Mouse (Mus musculus) neural tube, embryonic 14.5 days (tissue): Measurements from ENCODE around the gene Actbl2. TPM values are rescaled to one million over a fixed set of nuclear protein-coding genes. Genes with fewer than 3 reads are reported as not detected.

Experiments
- ATAC-seq: fragments of 200-750 bp; cut with Nextera tagmentation; 2 replicates; pipeline ENCODE4 v1.8.0; 2017; ENCODE audit warnings: low read depth, mild to moderate bottlenecking, moderate TSS enrichment, moderate library complexity
- H3K27ac ChIP-seq: fragments of 300-500 bp; sonication (generic); 2 replicates; pipeline ENCODE4 v1.5.1; 2014; ENCODE audit warnings: low read depth, mild to moderate bottlenecking, control low read depth, low read length, moderate library complexity, mixed read lengths
- H3K27me3 ChIP-seq: fragments of 300-500 bp; sonication (generic); 2 replicates; pipeline ENCODE4 v1.6.1; 2014; ENCODE audit warnings: low read length; ENCODE audit not compliant: control insufficient read depth, insufficient read depth
- H3K36me3 ChIP-seq: fragments of 300-500 bp; sonication (generic); 2 replicates; pipeline ENCODE4 v1.6.1; 2014; ENCODE audit warnings: low read length, mixed read lengths; ENCODE audit not compliant: control insufficient read depth, insufficient read depth
- H3K4me1 ChIP-seq: fragments of 300-500 bp; sonication (generic); 2 replicates; pipeline ENCODE4 v1.6.1; 2014; ENCODE audit warnings: low read length; ENCODE audit not compliant: control insufficient read depth, insufficient read depth
- H3K4me2 ChIP-seq: fragments of 300-500 bp; sonication (generic); 2 replicates; pipeline ENCODE4 v1.6.1; 2014; ENCODE audit warnings: mild to moderate bottlenecking, low read depth, low read length, control low read depth
- H3K4me3 ChIP-seq: fragments of 300-500 bp; sonication (generic); 2 replicates; pipeline ENCODE4 v1.5.1; 2014; ENCODE audit warnings: low read depth, low read length, control low read depth, mixed read lengths
- H3K9ac ChIP-seq: fragments of 300-500 bp; sonication (generic); replicated peaks from 2 replicates; pipeline ENCODE4 v1.6.1; 2014; ENCODE audit warnings: low read depth, mild to moderate bottlenecking, control low read depth, low read length, mixed read lengths
- H3K9me3 ChIP-seq: fragments of 300-500 bp; sonication (generic); 2 replicates; pipeline ENCODE4 v1.6.1; 2016; ENCODE audit warnings: low read length; ENCODE audit not compliant: control insufficient read depth
- WGBS: fragments of 180-500 bp; shearing (Covaris S2); extraction: QIAGEN DNeasy Blood & Tissue Kit; methylation state at CpG from one replicate; pipeline ENCODE4 v1.1.7; 2014; 5-methylcytosine and 5-hydroxymethylcytosine counted together
- polyA plus RNA-seq: library from polyadenylated mRNA; unstranded; fragments of >200 nt; fragmentation: Nextera tagmentation; extraction: Ambion mirVana; gene quantifications from 2 replicates; pipeline ENCODE4 v1.2.1, GENCODE M21; 2014

Actbl2 gene
- polyA plus RNA-seq, 1 experiment from 2014 or later: not detected

DNA sequence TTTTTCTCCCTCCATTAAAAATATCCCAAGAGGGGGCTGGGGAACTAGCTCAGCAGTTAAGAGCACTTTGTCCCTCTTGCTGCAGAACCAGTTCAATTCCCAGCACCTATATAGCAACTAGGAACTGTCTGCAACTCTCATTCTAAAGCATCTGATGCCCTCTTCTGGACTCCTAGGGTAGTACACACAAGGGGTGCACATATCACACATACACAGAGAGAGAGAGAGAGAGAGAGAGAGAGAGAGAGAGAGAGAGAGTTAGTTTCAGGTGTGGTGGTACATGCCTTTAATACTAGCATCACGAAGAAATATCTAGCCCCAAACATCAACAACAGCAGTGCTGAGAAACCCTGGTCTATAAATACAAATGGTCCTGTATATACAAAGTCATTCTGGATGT, 17.5 kb upstream of the Actbl2 start:
- ATAC-seq: no peak
- no peaks in the 10 kb centered on the region for H3K4me1 ChIP-seq
- 77% methylated on average over 1 of the region's 1 CpGs for WGBS

DNA sequence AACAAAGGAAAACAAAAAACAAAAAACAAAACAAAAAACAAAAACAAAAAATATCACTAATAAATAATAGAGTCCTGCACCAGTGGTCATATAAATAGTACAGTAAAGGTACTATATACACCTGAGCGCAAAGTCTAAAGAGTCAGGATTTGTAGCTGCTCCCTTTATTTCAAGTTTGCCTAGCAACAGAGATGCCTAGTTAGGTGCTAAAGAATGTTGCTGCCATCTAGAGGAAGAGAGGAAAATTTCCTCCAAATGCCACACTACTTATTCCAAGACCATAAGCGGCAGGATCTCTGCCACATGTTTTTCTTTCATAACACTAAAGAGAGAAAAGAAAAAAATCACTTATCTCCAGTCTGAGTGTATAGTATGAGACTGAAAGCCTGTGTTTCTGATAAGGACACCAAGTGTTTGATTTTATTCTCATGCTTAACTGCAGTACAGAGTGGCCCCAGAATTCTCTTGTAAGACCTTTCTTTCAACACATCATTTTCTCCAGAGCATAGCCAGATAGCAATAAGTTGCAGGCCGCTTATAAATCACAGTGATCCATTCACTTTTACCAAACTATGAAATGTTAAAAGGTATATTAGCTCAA, 16.8 kb upstream of the Actbl2 start:
- 50% methylated on average over 3 of the region's 3 CpGs for WGBS
- Histone ChIP-seq H3K4me1 (no peaks in the 10 kb centered on the region), H3K27me3 (no peaks in the 10 kb centered on the region), H3K9me3 (peaks cover 3% of the 10 kb centered on the region; the same call in 1 of the 2 replicates), H3K4me2 (no peak overlapping the region), H3K4me3 (no peak overlapping the region), H3K36me3 (no peaks in the 10 kb centered on the region), H3K27ac (no peak overlapping the region), H3K9ac (no peak overlapping the region)
- ATAC-seq: peak; percentile 72

More for the DNA sequence above, 17.5 kb upstream of the Actbl2 start:
- Histone ChIP-seq H3K4me3 (no peak overlapping the region), H3K9ac (no peak overlapping the region), H3K27ac (no peak overlapping the region), H3K36me3 (no peaks in the 10 kb centered on the region), H3K9me3 (peaks cover 3% of the 10 kb centered on the region; the same call in 1 of the 2 replicates), H3K27me3 (no peaks in the 10 kb centered on the region), H3K4me2 (no peak overlapping the region)

- H3K36me3 ChIP-seq: no peaks in the 10 kb centered on the region
- H3K9me3 ChIP-seq: no peaks in the 10 kb centered on the region
- no peak overlapping the region for H3K27ac ChIP-seq
- H3K4me3 ChIP-seq: no peak overlapping the region
- H3K4me2 ChIP-seq: no peak overlapping the region
- no peak overlapping the region for H3K9ac ChIP-seq
- no peak for ATAC-seq
- H3K4me1 ChIP-seq: no peaks in the 10 kb centered on the region
- no peaks in the 10 kb centered on the region for H3K27me3 ChIP-seq
- 80% methylated on average over 5 of the region's 5 CpGs for WGBS
These were observed 3.7 kb upstream of the Actbl2 start for GRCm38 (mm10) chr13:111251106-111251505.

GRCm38 (mm10) chr13:111251795-111252194, 3.0 kb upstream of the Actbl2 start:
- 47% methylated on average over 5 of the region's 5 CpGs for WGBS
- ATAC-seq: no peak
- Histone ChIP-seq H3K27me3 (no peaks in the 10 kb centered on the region), H3K4me1 (no peaks in the 10 kb centered on the region), H3K4me2 (no peak overlapping the region), H3K9ac (no peak overlapping the region), H3K36me3 (no peaks in the 10 kb centered on the region), H3K9me3 (no peaks in the 10 kb centered on the region), H3K4me3 (no peak overlapping the region), H3K27ac (no peak overlapping the region)

DNA sequence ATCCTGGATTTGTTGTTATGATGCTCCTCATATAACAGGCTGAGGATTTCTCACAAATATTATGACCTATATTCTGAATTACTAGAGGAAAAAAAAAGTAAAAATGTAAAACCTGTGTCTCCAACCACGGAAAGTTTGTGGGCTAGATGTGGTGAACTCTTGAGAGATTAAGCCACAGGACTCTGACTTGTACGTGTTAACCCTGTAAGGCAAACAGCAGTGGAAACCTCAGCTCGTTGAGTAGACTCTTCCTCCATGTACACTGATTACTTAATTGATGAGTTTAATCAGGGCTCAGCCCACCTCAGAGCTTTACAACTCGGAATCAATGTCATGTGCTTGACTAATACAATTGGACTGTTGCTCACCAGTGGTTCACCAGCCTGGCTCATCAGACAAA, 3.2 kb downstream of the Actbl2 start:
- no peaks in the 10 kb centered on the region for H3K4me1 ChIP-seq
- H3K4me3 ChIP-seq: no peak overlapping the region
- no peaks in the 10 kb centered on the region for H3K36me3 ChIP-seq
- no peaks in the 10 kb centered on the region for H3K27me3 ChIP-seq
- no peaks in the 10 kb centered on the region for H3K9me3 ChIP-seq
- ATAC-seq: no peak
- H3K9ac ChIP-seq: no peak overlapping the region
- no peak overlapping the region for H3K27ac ChIP-seq
- no peak overlapping the region for H3K4me2 ChIP-seq
- WGBS: 82% methylated on average over 4 of the region's 4 CpGs

- Histone ChIP-seq H3K9ac (no peak overlapping the region), H3K27ac (no peak overlapping the region), H3K36me3 (no peaks in the 10 kb centered on the region), H3K4me3 (no peak overlapping the region), H3K27me3 (no peaks in the 10 kb centered on the region), H3K9me3 (no peaks in the 10 kb centered on the region), H3K4me2 (no peak overlapping the region), H3K4me1 (no peaks in the 10 kb centered on the region)
- ATAC-seq: no peak
- 78% methylated on average over 11 of the region's 11 CpGs for WGBS
These were observed 3.7 kb downstream of the Actbl2 start for GRCm38 (mm10) chr13:111258424-111259092.

DNA sequence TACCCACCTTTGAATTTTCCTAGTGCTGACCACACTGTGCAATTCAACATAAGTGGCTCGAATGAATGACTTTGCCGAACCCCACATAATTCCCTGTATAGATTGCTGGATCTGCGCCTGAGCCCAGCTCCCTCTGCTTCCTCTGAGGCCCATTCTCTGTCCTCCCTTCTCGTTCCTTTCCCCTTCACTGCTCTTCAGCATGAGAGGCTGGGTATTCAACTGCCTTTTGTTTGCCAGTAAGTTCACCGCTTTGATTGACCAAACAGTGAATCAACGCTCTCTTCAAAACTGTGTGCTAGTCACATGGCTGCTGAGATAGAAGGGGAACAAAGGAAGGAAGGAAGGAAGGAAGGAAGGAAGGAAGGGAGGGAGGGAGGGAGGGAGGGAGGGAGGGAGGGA, 4.3 kb downstream of the Actbl2 start:
- no peak for ATAC-seq
- no peaks in the 10 kb centered on the region for H3K27me3 ChIP-seq
- H3K9ac ChIP-seq: no peak overlapping the region
- no peaks in the 10 kb centered on the region for H3K4me1 ChIP-seq
- WGBS: 46% methylated on average over 6 of the region's 6 CpGs
- no peaks in the 10 kb centered on the region for H3K36me3 ChIP-seq
- H3K27ac ChIP-seq: no peak overlapping the region
- H3K4me3 ChIP-seq: no peak overlapping the region
- no peaks in the 10 kb centered on the region for H3K9me3 ChIP-seq
- H3K4me2 ChIP-seq: no peak overlapping the region

GRCm38 (mm10) chr13:111259711-111260110, 4.9 kb downstream of the Actbl2 start:
- WGBS: 84% methylated on average over 7 of the region's 7 CpGs
- H3K9ac ChIP-seq: no peak overlapping the region
- H3K4me2 ChIP-seq: no peak overlapping the region
- no peaks in the 10 kb centered on the region for H3K9me3 ChIP-seq
- no peak overlapping the region for H3K27ac ChIP-seq
- H3K36me3 ChIP-seq: no peaks in the 10 kb centered on the region
- H3K4me1 ChIP-seq: no peaks in the 10 kb centered on the region
- no peak for ATAC-seq
- H3K27me3 ChIP-seq: no peaks in the 10 kb centered on the region
- H3K4me3 ChIP-seq: no peak overlapping the region

DNA sequence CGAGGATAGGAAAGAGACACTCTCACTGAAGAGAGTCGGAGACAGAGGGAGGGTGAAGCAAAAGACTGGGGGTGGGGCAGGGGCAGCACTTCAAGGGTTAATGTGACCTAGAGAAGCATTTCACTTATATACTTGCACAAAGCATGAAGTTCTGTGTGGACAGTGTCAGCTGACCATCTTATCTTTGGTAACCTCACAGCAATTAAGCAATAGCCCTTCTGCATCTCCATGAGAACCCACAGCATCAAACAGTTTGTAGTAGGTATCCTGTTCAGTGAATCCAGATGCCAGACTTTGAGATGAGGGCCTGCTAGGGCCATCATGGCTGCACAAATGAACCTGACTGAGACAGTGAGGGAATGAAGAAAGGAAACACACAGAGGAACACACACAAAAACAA, 8.4 kb downstream of the Actbl2 start:
- Histone ChIP-seq H3K9ac (no peak overlapping the region), H3K4me2 (no peak overlapping the region), H3K27ac (no peak overlapping the region; the same call in 1 of the 2 replicates), H3K4me3 (no peak overlapping the region), H3K4me1 (no peaks in the 10 kb centered on the region), H3K36me3 (no peaks in the 10 kb centered on the region), H3K9me3 (no peaks in the 10 kb centered on the region), H3K27me3 (no peaks in the 10 kb centered on the region)
- WGBS: 87% methylated on average over 2 of the region's 2 CpGs
- ATAC-seq: no peak
